Mouse (Mus musculus) stomach, postnatal 0 days (tissue): ENCODE measurements at regions not wholly inside any gene's neighbourhood (a gene's known extent, or its start where the extent isn't known, plus 50 kb on each side); places are given as distances from the start of the nearest gene placed in this dataset.

ENCODE experiments used
- CTCF ChIP-seq: IDR thresholded peaks from 2 replicates; pipeline ENCODE4 v1.5.1; 2016; ENCODE audit warnings: antibody characterized with exemption, low read depth, mild to moderate bottlenecking, moderate library complexity
- EP300 ChIP-seq: optimal IDR thresholded peaks from 2 replicates; pipeline ENCODE3; 2016; ENCODE audit warnings: antibody characterized with exemption

DNA sequence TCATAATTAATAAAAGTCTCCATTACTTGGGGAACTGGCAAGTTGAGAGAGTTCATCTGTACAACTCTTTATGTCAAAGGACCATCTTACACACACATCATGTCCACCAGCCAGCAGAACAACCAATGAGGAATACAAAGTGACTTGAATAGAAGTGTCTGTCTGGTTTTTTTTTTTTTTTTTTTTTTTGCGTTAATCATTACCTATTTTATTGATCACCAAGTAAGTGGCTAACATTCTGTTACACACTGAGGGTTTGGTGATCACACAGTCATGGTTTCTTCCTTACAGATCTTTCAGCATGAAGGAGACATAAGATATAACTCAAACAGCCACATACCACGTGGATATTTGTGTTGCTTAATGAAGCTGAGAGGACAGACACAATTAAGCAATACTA is 147.6 kb upstream of the Adamts3 start:
- TF ChIP-seq CTCF (no peak), EP300 (no peak)
